Mouse (Mus musculus) ES-E14 (cell line): ENCODE measurements around the gene Gipc1. TPM values are rescaled to one million over a fixed set of nuclear protein-coding genes. Genes with fewer than 3 reads are reported as not detected.

Source experiments
- DNase-seq: peaks from one replicate; pipeline ENCODE4 v3.0.0-alpha.2; 2013; ENCODE audit warnings: low read depth, low spot score
- H3K27ac ChIP-seq: 2 replicates; pipeline ENCODE4 v1.5.1; 2012; ENCODE audit warnings: low read depth, mild to moderate bottlenecking, low read length, moderate library complexity, mixed read lengths; ENCODE audit not compliant: poor library complexity, insufficient read depth, severe bottlenecking
- H3K36me3 ChIP-seq: 2 replicates; pipeline ENCODE4 v1.6.1; 2012; ENCODE audit warnings: mild to moderate bottlenecking, low read length, moderate library complexity, mixed read lengths; ENCODE audit not compliant: control insufficient read depth, poor library complexity, insufficient read depth, severe bottlenecking
- H3K4me1 ChIP-seq, 2 experiments: fragments of 150-350 bp in 1 of 2; sonication (generic) in 1 of 2; 2 replicates each; pipeline ENCODE4 v1.6.1; 2012; ENCODE audit warnings: low read length in 2 of 2, mild to moderate bottlenecking in 1 of 2, mixed read lengths in 1 of 2; ENCODE audit not compliant: control insufficient read depth in 2 of 2, insufficient read depth in 2 of 2, poor library complexity in 1 of 2
- H3K4me3 ChIP-seq, 2 experiments: fragments of 150-350 bp in 1 of 2; sonication (generic) in 1 of 2; 2 replicates each; pipeline ENCODE4 v1.5.1; 2012; ENCODE audit warnings: low read length in 2 of 2, low read depth in 1 of 2, mild to moderate bottlenecking in 1 of 2, mixed read lengths in 1 of 2; ENCODE audit not compliant: insufficient read depth in 1 of 2, poor library complexity in 1 of 2, severe bottlenecking in 1 of 2
- H3K9ac ChIP-seq: 2 replicates; pipeline ENCODE4 v1.6.1; 2012; ENCODE audit warnings: low read depth, mild to moderate bottlenecking, low read length, mixed read lengths; ENCODE audit not compliant: poor library complexity, insufficient read depth, severe bottlenecking
- H3K9me3 ChIP-seq: fragments of 150-350 bp; sonication (generic); 2 replicates; pipeline ENCODE4 v1.6.1; 2012; ENCODE audit warnings: low read depth, mild to moderate bottlenecking, low read length; ENCODE audit not compliant: control insufficient read depth, insufficient read depth
- CHD2 ChIP-seq: IDR thresholded peaks from 2 replicates; pipeline ENCODE4 v1.6.1; 2014; ENCODE audit warnings: mild to moderate bottlenecking, low read depth, low read length, inconsistent platforms
- HCFC1 ChIP-seq: IDR thresholded peaks from 2 replicates; pipeline ENCODE4 v1.6.1; 2012; ENCODE audit warnings: low read length, inconsistent platforms, borderline replicate concordance; ENCODE audit not compliant: insufficient read depth
- MAFK ChIP-seq: IDR thresholded peaks from 2 replicates; pipeline ENCODE4 v1.6.1; 2014; ENCODE audit warnings: mild to moderate bottlenecking, low read depth, low read length, inconsistent platforms; ENCODE audit not compliant: insufficient read depth
- ZC3H11A ChIP-seq: IDR thresholded peaks from 2 replicates; pipeline ENCODE4 v1.6.1; 2012; ENCODE audit warnings: low read depth, mild to moderate bottlenecking, inconsistent platforms, low read length, borderline replicate concordance
- ZNF384 ChIP-seq: IDR thresholded peaks from 2 replicates; pipeline ENCODE4 v1.6.1; 2012; ENCODE audit warnings: low read depth, low read length, inconsistent platforms
- in situ Hi-C, 2 experiments: fragments of 600-800 bp; cut with MboI; formaldehyde crosslinking; loops; one replicate each; pipeline ENCODE4 v1.15.1; 2025; ENCODE audit warnings: low sequenced_read_pairs in 2 of 2, inconsistent platforms in 1 of 2; ENCODE audit not compliant: unreplicated experiment in 2 of 2
- total RNA-seq: library from RNA; depleted of rRNA; stranded (reverse); fragments of 300-350 nt; gene quantifications from 2 replicates; pipeline ENCODE4 v1.2.3, GENCODE M21; 2012

Gipc1 gene
- total RNA-seq, 1 experiment = 73.7 TPM

GRCm38 (mm10) chr8:83652744-83653661 is 526 bp downstream of the Gipc1 start:
- TF ChIP-seq CHD2 (no peak), HCFC1 (no peak), ZC3H11A (no peak), ZNF384 (no peak), MAFK (no peak)
- Histone ChIP-seq H3K9ac (peak overlapping the region; percentile 91), H3K36me3 (peaks cover 2% of the 10 kb centered on the region; the same call in 1 of the 2 replicates), H3K4me1 (peaks cover 4 to 10% of the 10 kb centered on the region in 2 experiments; a peak in 3 of 4 replicates), H3K9me3 (no peaks in the 10 kb centered on the region), H3K27ac (peak overlapping the region; percentile 77), H3K4me3 (peak overlapping the region; percentile 82 to 93)
- in situ Hi-C loops = no loop called here
- DNase-seq = no peak

- TF ChIP-seq HCFC1 (no peak), ZNF384 (no peak), CHD2 (no peak), ZC3H11A (no peak), MAFK (no peak)
- Histone ChIP-seq H3K9me3 (no peaks in the 10 kb centered on the region), H3K4me3 (peak overlapping the region; percentile 82 to 93), H3K36me3 (peaks cover 2% of the 10 kb centered on the region; the same call in 1 of the 2 replicates), H3K9ac (peak overlapping the region; percentile 91; the same call in 1 of the 2 replicates), H3K4me1 (peaks cover 4 to 10% of the 10 kb centered on the region in 2 experiments; a peak in 3 of 4 replicates), H3K27ac (peak overlapping the region; percentile 77; the same call in 1 of the 2 replicates)
- in situ Hi-C loops = no loop called here
- DNase-seq = no peak
Measured at GRCm38 (mm10) chr8:83653662-83654017, 1.2 kb downstream of the Gipc1 start.

GRCm38 (mm10) chr8:83654725-83655124 is 2.2 kb downstream of the Gipc1 start:
- DNase-seq = no peak
- peaks cover 4 to 10% of the 10 kb centered on the region in 2 experiments; a peak in 3 of 4 replicates for H3K4me1 ChIP-seq
- in situ Hi-C loops = no loop called here
- H3K36me3 ChIP-seq = peaks cover 2% of the 10 kb centered on the region; the same call in 1 of the 2 replicates
- no peaks in the 10 kb centered on the region for H3K9me3 ChIP-seq
- H3K27ac ChIP-seq = no peak overlapping the region
- no peak overlapping the region for H3K4me3 ChIP-seq
- H3K9ac ChIP-seq = no peak overlapping the region
- TF ChIP-seq MAFK (no peak), ZNF384 (no peak), ZC3H11A (no peak), HCFC1 (no peak), CHD2 (no peak)

- Histone ChIP-seq H3K4me1 (peaks cover 4 to 17% of the 10 kb centered on the region in 2 experiments; a peak in 3 of 4 replicates), H3K4me3 (no peak overlapping the region), H3K27ac (no peak overlapping the region; the same call in 1 of the 2 replicates), H3K9me3 (no peaks in the 10 kb centered on the region), H3K9ac (no peak overlapping the region), H3K36me3 (peaks cover 2% of the 10 kb centered on the region; the same call in 1 of the 2 replicates)
- in situ Hi-C loops = no loop called here
- no peak for TF ChIP-seq ZC3H11A
- TF ChIP-seq ZNF384 = no peak
- DNase-seq = no peak
Measured at GRCm38 (mm10) chr8:83656043-83656442, 3.6 kb downstream of the Gipc1 start.
